29 mouse cellular contexts compared by ENCODE assay signal in genomic region chr11:102834219-102834618, GRCm38 (mm10). TPM values are rescaled to one million over a fixed set of nuclear protein-coding genes. Genes with fewer than 3 reads are reported as not detected.
DNase-seq lines count a peak whose midpoint lies in the region; ATAC-seq lines count a peak whose summit lies in the region.
"Had no signal": no experiment of that assay in that cellular context is flagged by ENCODE, and none has a peak within 500 bp of the region (broad histone marks: within the 10 kb centered on the region; RNA-seq: fewer than 3 reads in every experiment).

No protein-coding gene starts in this region.

- DNase-seq in heart, adult 9 months (ENCODE audit: low spot score in 2 of 2): peak; percentile 41 to 57
- no peak for DNase-seq in heart, postnatal 36 days
- peak; percentile 18 for DNase-seq in retina, postnatal 1 day
- no peak for DNase-seq in retina, embryonic 14.5 days (ENCODE audit: low spot score)
- DNase-seq in lung, postnatal 25 days (ENCODE audit: low spot score): peak; percentile 38
- DNase-seq in right cerebral cortex, postnatal 25 days: no peak
- DNase-seq: cerebellum, adult 18-20 months; cerebellum, postnatal 36 days; kidney, adult 8-10 months; kidney, postnatal 36 days; layer of hippocampus, adult 9-11 months; liver, embryonic 13.5 days; spleen, adult 18-20 months; thymus, adult 2 months had no signal

- intact Hi-C loops in heart, postnatal 36 days (cut with DNase I): no loop called here

- no peak for ATAC-seq in activated CD4-positive, CD25-positive, alpha-beta regulatory T cell, adult 4 months
- ATAC-seq: forebrain, embryonic 16.5 days had no signal

RNA-seq across cellular contexts. Expression of gene Higd1b, which starts 1.4 kb away (rescaled TPM):
- 10 to 100 TPM; 12.7 to 17.0 TPM for total RNA-seq in heart, postnatal 36 days (2021)
- not detected for polyA plus RNA-seq in activated CD4-positive, CD25-positive, alpha-beta regulatory T cell, adult 4 months (2017; shearing (Covaris generic))
- total RNA-seq: granulocyte monocyte progenitor cell, adult 5-6 weeks; monocyte, adult 5-6 weeks had no signal
- polyA plus RNA-seq: C2C12; hindbrain, embryonic 11.5 days; intestine, embryonic 14.5 days; limb, embryonic 13.5 days; liver, embryonic 13.5 days; macrophage; midbrain, embryonic 10.5 days; neural tube, embryonic 12.5 days; stomach, embryonic 14.5 days had no signal

RNA-seq across cellular contexts. Expression of gene Gjc1, which starts 14.7 kb away (rescaled TPM):
- total RNA-seq in heart, postnatal 36 days (2021): 10 to 100 TPM; 23.6 to 33.0 TPM
- polyA plus RNA-seq in activated CD4-positive, CD25-positive, alpha-beta regulatory T cell, adult 4 months (2017; shearing (Covaris generic)): under 1 TPM in 1 of 2 experiments, not detected in 1; 0.15 TPM
- total RNA-seq: granulocyte monocyte progenitor cell, adult 5-6 weeks; monocyte, adult 5-6 weeks had no signal
- polyA plus RNA-seq: macrophage had no signal

RNA-seq across cellular contexts. Expression of gene Eftud2, which starts 46.6 kb away (rescaled TPM):
- 10 to 100 TPM; 32.7 to 37.9 TPM for total RNA-seq in heart, postnatal 36 days (2021)
- 100 to 1,000 TPM in 1 of 2 experiments, 10 to 100 TPM in 1; 97.6 to 127 TPM for polyA plus RNA-seq in activated CD4-positive, CD25-positive, alpha-beta regulatory T cell, adult 4 months (2017; shearing (Covaris generic))

RNA-seq across cellular contexts. Expression of gene Ccdc103, which starts 46.8 kb away (rescaled TPM):
- total RNA-seq in heart, postnatal 36 days (2021): not detected
- under 1 TPM in 1 of 2 experiments, not detected in 1; 0.29 TPM for polyA plus RNA-seq in activated CD4-positive, CD25-positive, alpha-beta regulatory T cell, adult 4 months (2017; shearing (Covaris generic))
- total RNA-seq: granulocyte monocyte progenitor cell, adult 5-6 weeks; monocyte, adult 5-6 weeks had no signal
- polyA plus RNA-seq: macrophage; thymus, adult 2 months had no signal

RNA-seq across cellular contexts. Expression of gene Fam187a, which starts 50.8 kb away (rescaled TPM):
- not detected for total RNA-seq in heart, postnatal 36 days (2021)
- polyA plus RNA-seq in activated CD4-positive, CD25-positive, alpha-beta regulatory T cell, adult 4 months (2017; shearing (Covaris generic)): not detected
- total RNA-seq: adrenal gland, adult 18-20 months; adrenal gland, postnatal 4 days; granulocyte monocyte progenitor cell, adult 5-6 weeks; monocyte, adult 5-6 weeks had no signal
- polyA plus RNA-seq: embryonic facial prominence, embryonic 15.5 days; forebrain, embryonic 16.5 days; hindbrain, embryonic 11.5 days; intestine, embryonic 14.5 days; limb, embryonic 13.5 days; macrophage; midbrain, embryonic 10.5 days; neural tube, embryonic 12.5 days; stomach, embryonic 14.5 days; thymus, adult 2 months had no signal

Comparison
In these comparisons a context has a peak if more than half of its experiments do, and no peak if none do; other contexts are left out.
1. DNase-seq: peak in heart, adult 9 months (2 of 2), retina, postnatal 1 day (single experiment) and lung, postnatal 25 days (single experiment); none in heart, postnatal 36 days (0 of 2), retina, embryonic 14.5 days (single experiment) and right cerebral cortex, postnatal 25 days (single experiment).